Mouse (Mus musculus): ENCODE data around the gene Armc9.

The Armc9 gene

DNA sequence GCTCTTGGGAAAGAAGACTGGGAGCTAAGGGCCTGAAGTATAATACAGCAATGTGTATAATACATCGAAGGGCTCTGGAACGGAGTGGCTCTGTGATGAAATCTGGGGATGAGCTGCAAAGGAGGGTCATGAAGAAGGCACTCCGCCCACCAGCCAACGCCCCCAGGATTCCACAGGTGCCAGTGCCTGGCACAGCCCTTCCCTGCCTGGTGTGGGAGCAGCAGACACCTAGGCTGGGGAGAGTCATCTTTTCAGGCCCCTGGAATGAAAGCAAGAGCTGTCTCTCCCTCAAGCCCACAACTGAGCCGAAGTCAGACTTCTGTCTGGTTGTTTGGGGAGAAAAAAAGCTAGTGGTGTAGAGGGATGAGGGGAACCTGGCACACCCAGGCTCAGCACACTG, 122.5 kb downstream of the Armc9 start:
- no peak for DNase-seq (ENCODE audit: low read depth, low spot score)

DNA sequence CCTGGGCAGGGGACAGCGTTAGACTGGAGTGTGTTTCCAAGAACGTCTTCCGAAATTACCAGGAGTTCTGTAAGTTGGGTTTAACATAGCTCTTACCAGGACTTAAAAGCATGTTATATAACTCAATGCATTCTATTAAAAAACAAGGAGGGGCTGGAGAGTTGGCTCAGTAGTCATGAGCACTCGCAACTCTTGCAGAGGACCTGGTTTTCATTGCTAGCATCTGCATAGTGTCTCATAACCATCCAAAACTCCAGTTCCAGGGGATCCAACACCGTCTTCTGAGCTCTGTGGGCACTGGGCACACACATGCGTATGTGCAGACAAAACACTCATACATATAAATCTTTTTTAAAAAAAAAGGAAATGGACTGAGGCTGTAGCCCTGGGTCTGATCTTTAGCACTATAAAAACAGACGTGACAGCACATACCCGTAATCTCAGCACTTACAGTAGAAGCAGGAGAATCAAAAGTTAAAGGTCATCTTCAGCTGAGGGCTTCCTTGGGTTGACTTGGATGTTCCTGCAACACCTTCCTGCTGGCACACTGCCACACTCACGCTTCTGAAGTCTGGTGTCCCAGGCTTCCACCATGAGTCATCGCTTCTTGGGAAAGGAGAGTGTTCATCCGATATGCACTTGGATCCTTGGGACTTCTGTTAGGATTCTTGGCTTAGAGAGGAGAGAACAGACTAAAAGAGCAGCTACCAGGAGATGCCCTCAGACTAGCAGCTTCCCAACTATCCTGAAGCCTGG, 127.4 kb downstream of the Armc9 start:
- DNase-seq (ENCODE audit: low read depth, low spot score) = no peak

DNA sequence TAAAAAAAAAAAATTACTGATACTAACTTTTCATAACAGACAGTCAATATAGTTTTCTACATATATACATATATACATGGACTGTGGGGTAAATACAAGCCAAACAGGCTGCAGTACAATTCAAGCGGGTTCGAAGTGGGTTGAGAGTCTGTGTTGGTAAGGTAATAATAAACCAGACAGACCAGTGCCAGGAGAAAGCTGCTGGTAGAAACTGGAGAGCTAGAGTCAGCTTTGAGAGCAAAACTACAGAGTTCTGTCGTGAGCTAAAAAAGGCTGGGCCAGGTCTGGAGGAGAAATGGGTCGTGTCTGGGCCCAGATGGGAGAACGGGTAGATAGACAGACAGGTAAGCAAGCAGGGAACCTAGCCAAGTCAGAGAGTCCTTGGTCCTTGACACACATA, 129.5 kb downstream of the Armc9 start:
- DNase-seq (ENCODE audit: low read depth, low spot score) = no peak

DNA sequence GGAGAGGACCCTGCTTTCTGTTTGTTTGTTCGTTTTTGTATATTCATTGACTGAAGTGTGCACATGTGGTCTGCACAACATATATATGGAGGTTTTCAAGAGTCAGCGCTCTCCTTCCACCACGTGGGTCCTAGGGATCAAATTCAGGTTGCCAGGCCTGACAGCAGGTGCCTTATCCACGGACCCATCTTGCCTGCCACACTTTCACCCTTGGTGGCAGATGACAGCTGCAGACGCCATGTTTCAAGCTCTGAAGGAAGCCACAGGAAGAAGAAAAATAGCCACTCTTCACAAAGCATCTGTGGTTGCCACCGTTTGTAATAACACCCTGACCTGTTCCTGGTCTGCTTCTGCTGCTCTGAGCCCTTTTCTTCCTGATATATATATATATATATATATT, 130.7 kb downstream of the Armc9 start:
- DNase-seq (ENCODE audit: low read depth, low spot score) = no peak

DNA sequence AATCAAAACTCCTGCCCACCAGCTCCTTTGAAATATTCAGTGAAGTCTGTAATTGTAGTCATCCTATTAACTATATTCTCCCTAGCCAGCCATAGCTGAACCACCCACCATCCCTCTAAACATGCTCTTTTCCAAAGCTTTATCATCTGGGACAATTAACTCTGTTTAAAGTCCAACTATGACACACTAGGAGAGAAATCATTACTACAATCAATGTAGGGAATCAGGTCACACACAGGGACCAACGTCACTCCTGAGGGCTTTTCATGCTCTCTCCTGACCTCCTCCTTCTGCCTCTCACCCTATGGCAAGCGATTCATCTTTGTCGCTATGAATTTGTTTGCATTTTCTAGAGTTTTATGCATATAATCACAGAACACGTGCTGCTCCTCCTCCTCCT, 132.9 kb downstream of the Armc9 start:
- no peak for DNase-seq (ENCODE audit: low read depth, low spot score)

DNA sequence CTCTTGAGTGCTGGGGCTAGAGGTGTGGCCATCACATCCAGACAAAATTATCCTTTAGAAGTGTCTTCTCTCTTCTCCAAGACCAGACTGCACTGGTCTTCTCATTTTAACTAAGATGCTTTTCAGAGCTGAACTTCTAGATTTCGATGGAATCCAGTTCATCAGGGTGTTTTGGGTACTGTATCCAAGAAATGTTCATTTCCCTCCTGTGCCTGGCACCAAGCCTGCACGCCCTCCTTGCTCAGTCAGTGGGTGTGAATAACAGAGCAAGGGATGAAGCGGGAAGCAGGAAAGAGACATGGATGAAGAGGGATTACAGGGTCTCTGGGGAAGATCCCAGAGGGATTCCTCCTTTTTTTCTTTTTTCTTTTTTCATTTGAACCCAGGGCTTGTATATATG, 135.9 kb downstream of the Armc9 start:
- no peak for DNase-seq (ENCODE audit: low read depth, low spot score)

DNA sequence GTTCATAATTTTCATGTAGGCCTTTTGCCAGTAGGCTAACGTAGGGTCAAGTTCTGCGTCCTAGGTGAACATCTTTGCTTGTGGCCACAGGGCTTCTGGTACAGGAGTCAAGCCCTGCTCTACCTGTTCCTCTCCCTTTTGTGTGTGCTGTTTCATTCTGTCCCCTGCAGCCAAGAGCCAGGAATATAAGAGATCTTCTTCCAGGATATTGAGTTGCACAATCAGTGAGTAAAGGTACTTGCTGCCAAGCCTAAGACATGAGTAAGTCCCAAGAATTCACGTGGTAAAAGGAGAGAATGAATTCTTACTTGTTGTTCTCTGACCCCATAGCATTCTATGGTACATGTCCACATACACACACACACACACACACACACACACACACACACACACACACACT, 138.5 kb downstream of the Armc9 start:
- DNase-seq (ENCODE audit: low read depth, low spot score) = no peak

DNA sequence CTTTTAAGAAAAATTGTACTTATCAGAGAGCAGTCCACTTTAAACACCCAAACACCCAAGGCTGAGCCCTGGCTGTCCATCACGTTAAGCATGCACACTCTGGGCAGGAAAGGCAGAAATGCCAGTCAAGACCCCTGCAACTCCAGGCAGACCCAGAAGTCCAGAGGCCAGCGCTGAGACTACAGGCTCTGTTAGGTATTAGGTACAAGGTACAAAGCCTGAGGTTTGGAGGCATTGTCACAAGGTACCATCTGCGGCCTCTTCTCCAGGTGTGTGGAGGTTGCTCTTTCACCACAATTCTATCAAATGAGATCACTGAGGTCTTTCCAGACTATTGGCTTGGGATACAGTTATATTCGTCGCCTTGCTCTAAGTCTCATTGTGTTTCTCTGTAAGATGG, 139.3 kb downstream of the Armc9 start:
- no peak for DNase-seq (ENCODE audit: low read depth, low spot score)

DNA sequence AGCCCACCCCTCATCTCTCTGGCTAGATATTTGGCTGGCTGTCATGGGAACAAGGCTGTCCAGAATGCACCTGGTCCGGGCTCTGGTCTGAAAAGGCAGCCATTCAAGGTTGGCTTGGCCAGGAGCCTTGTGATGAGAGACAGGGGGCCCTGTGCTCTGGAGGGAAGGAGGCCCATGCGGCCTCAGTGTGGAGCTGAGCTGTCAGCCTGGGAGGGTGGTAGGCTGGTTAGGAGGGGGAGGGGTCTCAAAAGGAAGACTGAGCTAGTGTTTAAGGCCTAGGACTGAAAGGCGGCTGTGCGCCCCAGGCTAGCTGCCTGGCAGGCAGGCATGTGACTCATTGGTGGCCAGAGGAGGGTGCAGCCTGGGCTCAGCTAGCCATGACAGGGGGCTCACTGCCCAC, 139.9 kb downstream of the Armc9 start:
- DNase-seq (ENCODE audit: low read depth, low spot score) = no peak

DNA sequence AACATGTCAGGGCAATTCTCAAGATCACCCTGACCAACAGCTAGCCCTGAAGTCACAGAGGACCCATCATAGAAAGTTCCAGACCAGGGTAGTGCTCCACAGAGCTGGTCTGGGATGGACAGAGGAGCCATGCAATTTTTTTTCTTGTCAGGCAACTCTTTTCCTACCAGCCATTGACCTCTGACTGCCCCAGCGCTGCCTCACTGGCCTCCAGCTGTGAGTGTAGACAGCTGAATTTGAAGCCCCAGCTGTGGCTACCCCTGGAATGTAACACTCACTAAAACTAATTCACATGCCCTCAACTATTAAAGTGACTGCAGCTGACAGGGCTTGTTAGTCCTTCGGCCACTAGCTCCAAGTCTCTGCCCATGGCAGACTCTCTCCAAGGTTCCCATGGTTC, 145.5 kb downstream of the Armc9 start:
- DNase-seq (ENCODE audit: low read depth, low spot score) = no peak

DNA sequence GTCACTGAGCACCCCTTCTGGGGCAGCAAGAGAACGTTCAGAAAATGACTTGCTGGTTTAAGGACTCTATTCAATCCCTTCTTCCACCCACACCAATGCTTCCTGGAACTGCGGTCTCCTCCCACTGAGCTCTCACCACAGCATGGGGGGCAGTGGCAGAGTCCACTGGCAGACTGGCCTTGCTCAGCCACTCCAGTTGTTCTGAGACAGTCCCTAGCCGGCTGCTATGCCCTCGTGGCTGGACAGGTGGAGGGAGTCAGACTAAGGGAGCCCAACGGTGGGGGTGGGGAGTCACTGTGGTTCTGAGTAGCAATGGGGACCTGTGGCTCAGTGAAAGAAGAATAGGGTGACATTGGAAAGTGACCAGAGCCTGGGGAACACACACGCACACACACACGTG, 146.2 kb downstream of the Armc9 start:
- DNase-seq (ENCODE audit: low read depth, low spot score) = no peak

DNA sequence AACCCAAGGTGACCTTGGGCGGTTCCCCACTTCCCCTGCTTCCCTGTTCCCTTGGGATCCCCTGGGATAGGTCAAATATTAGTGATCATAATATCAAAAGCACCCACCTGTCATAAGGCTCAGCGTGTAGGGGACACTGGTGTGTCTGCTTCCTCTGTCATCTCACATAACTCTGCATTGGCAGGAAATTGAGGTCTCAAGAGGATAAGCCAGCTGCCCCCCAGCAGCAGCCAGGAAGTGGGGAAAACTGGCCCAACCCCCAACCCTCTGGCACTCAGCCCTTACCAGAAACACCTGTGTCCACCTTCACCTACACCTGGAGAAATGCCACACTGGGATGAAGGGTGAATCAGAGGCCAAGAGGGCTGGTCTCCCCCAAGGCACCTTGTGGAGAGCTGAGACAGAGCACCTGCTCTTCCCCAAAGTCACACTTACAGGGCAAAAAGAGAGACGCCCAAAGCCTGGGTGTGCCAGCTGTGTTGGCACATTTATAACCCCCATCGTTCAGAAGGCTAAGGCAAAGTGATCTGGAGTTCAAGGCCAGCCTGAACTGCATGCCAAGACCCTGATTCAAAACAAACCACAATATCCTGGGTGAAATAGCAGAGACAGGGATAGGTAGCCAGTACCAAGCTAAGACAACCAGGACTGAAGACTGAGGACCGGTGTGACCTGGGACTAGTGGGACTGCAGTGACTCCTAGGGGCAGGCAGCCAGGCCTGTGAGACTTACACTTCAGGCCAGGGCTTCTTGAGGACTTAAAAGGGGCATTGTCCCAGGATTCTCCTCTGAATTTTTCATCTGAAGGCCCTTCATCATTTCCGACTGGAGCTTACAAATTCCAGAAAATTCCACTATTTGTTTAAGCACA, 146.9 kb downstream of the Armc9 start:
- no peak for DNase-seq (ENCODE audit: low read depth, low spot score)

DNA sequence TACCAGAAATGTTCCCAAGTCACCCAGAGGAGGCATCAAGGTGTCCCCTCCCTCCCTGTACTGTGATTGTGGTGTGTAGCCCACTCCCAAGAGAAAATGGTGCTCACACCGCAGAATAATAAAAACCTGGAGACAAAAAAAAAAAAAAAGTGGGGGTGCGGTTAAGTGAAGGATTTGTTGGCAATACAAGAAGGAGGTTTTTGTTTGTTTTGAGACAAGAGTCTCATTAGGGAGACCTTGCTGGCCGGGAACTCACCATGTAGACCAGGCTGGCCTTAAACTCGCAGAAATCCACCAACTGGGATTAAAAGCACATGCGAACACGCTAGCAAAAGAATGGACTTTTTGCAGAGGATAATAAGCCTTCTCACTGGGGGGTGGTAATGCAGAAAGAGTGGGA, 148.0 kb downstream of the Armc9 start, which contains the start of gene B3gnt7:
B3gnt7 (plus strand) TSS at position 301 of the 400 bp plus-strand sequence.
- DNase-seq (ENCODE audit: low read depth, low spot score) = no peak

DNA sequence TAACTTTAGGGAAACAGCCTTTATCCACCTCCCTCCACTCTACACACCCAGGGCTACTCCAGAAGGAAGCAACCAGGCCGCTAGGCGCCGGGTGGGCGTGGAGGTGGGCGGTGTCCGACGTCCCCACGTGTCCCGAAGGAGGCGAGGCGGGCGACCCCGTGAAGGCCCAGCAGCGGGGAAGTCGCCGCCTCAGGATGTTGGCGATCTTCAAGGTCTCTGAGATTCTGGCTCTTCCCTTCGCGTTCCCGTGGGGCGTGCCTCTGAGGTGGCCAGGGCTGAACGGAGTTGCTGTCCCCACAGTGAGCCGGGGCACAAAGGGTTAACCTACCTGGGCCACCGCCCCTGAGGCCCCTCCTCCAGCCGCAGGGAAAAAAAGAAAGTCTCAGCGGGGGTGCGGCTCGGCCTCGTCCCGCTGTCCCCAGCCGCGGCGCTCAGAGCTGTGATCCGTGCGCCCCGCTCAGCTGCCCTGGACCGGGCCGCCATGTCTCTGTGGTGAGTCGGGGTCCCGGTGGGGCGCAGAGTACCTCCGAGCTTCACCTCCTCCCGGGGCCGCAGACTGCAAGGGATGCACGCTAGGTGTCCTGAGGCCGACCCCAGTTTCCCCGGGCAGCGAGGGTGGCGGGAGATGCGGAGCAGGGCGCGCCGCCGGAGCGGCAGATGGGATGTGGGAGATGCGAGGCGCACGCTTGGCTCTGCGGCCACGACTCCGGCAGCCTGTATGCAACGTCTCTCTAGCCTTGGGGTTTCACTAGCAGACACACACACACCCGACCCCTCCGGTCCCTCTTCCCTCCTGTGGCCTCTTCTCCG, 148.7 kb downstream of the Armc9 start:
- no peak for DNase-seq (ENCODE audit: low read depth, low spot score)

DNA sequence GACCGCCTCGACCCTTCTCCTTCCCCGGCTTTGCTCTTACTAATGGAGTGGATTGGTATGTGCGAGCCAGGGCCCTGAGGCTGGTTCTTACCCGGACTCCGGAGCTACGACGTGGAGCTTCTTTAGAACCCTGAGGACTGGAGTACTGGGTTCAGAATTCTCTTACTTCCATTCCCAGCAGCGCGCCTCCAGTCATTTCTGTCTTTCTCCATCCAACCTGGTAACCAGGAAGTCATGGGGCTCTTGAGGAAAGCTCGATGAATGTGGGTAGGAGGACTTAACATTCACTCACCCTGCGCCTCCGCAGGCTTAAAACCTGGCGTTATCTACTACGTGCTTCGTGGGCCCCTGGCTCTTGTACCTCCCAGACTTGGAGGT, 149.3 kb downstream of the Armc9 start:
- DNase-seq (ENCODE audit: low read depth, low spot score) = no peak

DNA sequence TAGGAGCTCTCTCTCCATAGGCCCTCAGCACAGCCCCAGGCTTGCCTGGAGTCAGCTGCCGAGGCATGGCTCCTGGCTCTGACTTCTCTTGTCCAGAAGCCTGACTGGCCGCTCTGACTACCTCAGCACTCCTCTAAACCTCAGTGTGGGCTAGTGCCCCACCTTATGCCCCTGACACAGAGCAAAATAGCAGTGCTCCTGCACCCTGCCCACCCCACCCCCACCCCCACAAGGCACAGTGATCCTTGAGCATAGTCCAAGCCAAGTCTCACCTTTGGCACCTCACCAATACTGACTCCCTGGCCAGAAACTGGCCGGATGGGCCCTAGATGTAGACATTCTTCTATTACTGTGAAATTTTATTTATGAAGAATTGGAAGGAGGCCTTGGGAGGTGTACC, 152.1 kb downstream of the Armc9 start:
- DNase-seq (ENCODE audit: low read depth, low spot score) = no peak

DNA sequence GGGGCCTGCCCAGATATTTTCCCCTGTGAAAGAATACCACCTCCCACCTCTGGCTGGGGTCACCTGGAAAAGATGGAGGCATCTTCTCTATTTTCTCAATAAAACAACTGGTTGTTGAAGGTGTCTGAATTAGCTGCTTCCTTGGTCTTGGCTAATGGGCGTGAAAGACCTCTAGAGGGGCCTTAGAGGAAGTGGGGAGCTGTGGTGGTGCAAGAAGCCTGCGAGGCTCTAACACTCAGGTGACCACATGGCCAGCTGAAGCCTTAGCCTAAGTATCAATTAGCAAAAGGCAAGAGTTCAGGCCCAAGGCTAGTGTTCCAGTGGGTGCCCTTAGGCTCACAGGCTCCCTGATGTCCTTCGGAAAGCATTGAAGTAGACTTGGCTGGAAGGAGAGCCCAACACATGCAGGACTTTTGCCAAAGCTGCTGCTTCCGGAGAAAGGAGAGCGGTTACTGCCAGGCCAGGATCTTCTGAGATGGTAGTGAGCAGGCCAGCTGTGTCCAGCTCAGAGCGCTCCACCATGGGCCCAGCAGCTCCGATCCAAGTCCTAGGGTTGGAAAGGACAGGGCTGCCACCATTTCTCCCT, 152.7 kb downstream of the Armc9 start:
- DNase-seq (ENCODE audit: low read depth, low spot score) = no peak

DNA sequence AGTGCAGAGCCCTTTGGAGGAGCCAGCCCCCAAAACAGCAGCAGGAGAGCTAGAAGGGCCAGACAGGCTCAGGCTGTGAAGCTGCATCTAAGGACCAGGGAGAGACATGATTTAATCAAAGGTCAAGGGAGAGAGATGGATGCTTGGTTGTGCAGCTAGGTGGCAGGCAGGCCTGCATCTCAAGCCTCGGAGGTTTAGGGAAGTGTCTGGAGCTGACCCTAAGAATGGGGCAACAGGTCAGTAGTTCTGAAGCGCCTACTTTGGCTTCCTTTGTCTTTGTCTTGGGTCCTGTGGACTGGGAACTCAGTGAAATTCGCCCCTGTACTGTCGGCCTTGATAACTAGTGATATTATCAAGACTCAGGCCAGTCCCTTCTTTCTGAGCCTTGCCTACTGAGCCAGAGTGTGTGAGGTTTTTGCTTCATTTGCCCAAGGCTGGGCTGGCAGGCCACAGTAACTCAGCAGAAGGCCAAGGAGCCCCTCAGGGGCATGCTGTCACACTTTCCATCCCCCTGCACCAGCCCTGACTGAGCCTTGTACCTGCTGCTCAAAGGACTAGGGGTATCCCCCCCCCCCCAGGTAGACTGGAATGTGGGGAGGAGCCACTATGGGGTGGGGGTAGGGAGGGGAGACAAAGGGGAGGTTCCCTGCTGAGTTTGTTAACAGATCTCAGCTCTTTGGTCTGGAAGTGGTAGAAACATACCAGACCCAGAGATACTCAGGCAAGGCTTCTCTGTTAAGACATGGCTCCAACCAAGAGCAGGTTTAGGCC, 153.5 kb downstream of the Armc9 start:
- DNase-seq (ENCODE audit: low read depth, low spot score) = no peak

DNA sequence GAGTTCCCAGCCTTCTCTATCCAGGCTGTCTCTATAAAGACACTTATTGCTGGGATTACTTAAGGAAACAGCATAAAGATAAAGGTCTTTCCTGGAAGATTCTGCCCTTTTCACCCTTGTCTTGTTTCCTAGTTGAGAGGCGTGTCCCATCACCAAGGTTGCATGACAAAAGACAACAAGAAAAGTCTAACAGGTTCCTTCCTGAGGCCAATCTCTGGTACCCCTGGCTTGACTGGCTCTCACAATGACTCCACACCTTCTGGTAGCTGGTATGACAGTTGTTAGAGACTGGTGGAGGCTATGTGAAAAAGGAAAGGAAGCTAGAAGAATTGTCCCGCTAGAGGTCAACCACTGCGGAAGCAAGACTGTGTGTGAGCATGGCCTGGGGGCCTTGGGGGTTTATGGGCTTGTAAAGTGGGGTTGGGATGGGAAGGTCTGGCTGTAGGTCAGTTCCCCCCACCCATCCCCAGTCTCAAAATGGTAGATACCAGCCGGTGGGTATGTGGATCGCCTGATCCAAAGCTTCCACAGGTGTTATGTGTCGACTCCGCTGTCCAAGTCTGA, 154.8 kb downstream of the Armc9 start:
- no peak for DNase-seq (ENCODE audit: low read depth, low spot score)

DNA sequence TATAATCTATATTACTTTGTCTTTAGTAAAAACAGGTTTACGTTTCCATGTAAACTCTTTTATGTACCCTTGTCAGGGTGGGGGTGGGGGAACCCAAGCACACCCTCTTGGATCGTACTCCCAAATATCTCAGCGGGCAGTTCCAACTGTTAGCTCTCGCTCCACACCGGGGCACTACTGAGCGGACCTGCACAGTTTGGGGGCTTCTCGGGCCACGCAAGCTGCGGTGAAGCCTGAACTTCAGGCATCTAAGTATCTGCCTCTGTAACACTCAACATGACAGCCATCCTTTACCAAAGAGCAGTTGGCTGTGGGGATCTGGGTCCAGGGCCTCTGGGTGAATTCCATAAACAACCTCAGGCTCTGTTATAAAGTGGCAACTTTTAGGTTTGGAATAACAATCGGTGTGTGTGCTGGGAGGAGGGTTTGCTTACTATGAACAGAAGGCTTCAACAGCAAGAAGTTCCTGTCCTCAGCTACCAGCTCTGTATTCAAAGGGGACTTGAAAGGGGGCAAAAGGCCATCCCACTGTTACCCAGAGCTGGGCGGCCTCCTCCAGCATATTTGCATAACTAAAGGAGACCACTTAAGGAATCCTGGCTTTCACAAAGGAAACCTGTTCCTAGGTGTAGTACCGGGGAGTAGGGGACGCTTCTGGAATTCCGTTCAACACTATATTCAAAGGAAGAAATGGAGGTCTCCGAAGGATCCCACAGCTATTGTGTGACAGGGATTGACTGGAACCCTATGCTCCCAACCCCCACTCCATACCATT, 156.1 kb downstream of the Armc9 start:
- no peak for DNase-seq (ENCODE audit: low read depth, low spot score)
